Mouse (Mus musculus) megakaryocyte, embryonic 14.5 days (primary cell): ENCODE measurements around the gene Ranbp17.

Experiments
- FLI1 ChIP-seq: IDR thresholded peaks from 2 replicates; pipeline ENCODE4 v1.6.1; 2012; ENCODE audit warnings: low read length, inconsistent platforms, mixed read lengths
- GATA1 ChIP-seq: IDR thresholded peaks from 3 replicates; pipeline ENCODE4 v1.6.1; 2012; ENCODE audit warnings: mixed read lengths, low read length, inconsistent platforms, borderline replicate concordance

GRCm38 (mm10) chr11:33399346-33399745 is 114.2 kb downstream of the Ranbp17 start:
- TF ChIP-seq GATA1 (no peak), FLI1 (no peak)
